Mouse (Mus musculus) heart, embryonic 11.5 days (tissue): ENCODE results near the gene Siae. TPM values are rescaled to one million over a fixed set of nuclear protein-coding genes. Genes with fewer than 3 reads are reported as not detected.

Source experiments
- ATAC-seq: fragments of 200-750 bp; cut with Nextera tagmentation; replicated peaks from 2 replicates; pipeline ENCODE4 v1.8.0; 2017; ENCODE audit warnings: moderate library complexity; ENCODE audit not compliant: insufficient number of reproducible peaks, low FRiP score, low TSS enrichment
- H3K27ac ChIP-seq: fragments of 300-500 bp; sonication (generic); 2 replicates; pipeline ENCODE4 v1.5.1; 2014; ENCODE audit warnings: mild to moderate bottlenecking, low read depth, low read length
- H3K27me3 ChIP-seq: fragments of 300-500 bp; sonication (generic); 2 replicates; pipeline ENCODE4 v1.6.1; 2014; ENCODE audit warnings: mild to moderate bottlenecking, low read length, mixed read lengths; ENCODE audit not compliant: control insufficient read depth, insufficient read depth
- H3K36me3 ChIP-seq: fragments of 300-500 bp; sonication (generic); 2 replicates; pipeline ENCODE4 v1.6.1; 2014; ENCODE audit warnings: mild to moderate bottlenecking, low read length, moderate library complexity, mixed read lengths; ENCODE audit not compliant: control insufficient read depth, insufficient read depth
- H3K4me1 ChIP-seq: fragments of 300-500 bp; sonication (generic); 2 replicates; pipeline ENCODE4 v1.6.1; 2014; ENCODE audit warnings: low read length; ENCODE audit not compliant: control insufficient read depth, insufficient read depth
- H3K4me2 ChIP-seq: fragments of 300-500 bp; sonication (generic); 2 replicates; pipeline ENCODE4 v1.6.1; 2014; ENCODE audit warnings: mild to moderate bottlenecking, moderate library complexity
- H3K4me3 ChIP-seq: fragments of 300-500 bp; sonication (generic); 2 replicates; pipeline ENCODE4 v1.5.1; 2014; ENCODE audit warnings: low read depth, low read length
- H3K9ac ChIP-seq: fragments of 300-500 bp; sonication (generic); 2 replicates; pipeline ENCODE4 v1.6.1; 2014; ENCODE audit warnings: mild to moderate bottlenecking, low read depth, low read length, moderate library complexity
- H3K9me3 ChIP-seq: fragments of 300-500 bp; sonication (generic); replicated peaks from 2 replicates; pipeline ENCODE4 v1.6.1; 2016; ENCODE audit warnings: low read length; ENCODE audit not compliant: control insufficient read depth
- whole genome bisulfite sequencing: fragments of 180-500 bp; shearing (Covaris S2); extraction: QIAGEN DNeasy Blood & Tissue Kit; methylation state at CpG from one replicate; pipeline ENCODE4 v1.1.7; 2014; ENCODE audit not compliant: insufficient replicate concordance; 5-methylcytosine and 5-hydroxymethylcytosine counted together
- polyA plus RNA-seq: library from polyadenylated mRNA; unstranded; fragments of >200 nt; fragmentation: Nextera tagmentation; extraction: Ambion mirVana; gene quantifications from 2 replicates; pipeline ENCODE4 v1.2.1, GENCODE M21; 2014

Gene Siae
- polyA plus RNA-seq, 1 experiment from 2014 or later: 7.8 TPM

- Histone ChIP-seq H3K36me3 (peaks cover 4% of the 10 kb centered on the region; the same call in 1 of the 2 replicates), H3K9ac (peak overlapping the region; percentile 16; the same call in 1 of the 2 replicates), H3K4me1 (peaks cover 17% of the 10 kb centered on the region), H3K27ac (no peak overlapping the region), H3K4me3 (peak overlapping the region; percentile 34), H3K9me3 (no peaks in the 10 kb centered on the region), H3K4me2 (peak overlapping the region; percentile 76), H3K27me3 (peaks cover 21% of the 10 kb centered on the region; the same call in 1 of the 2 replicates)
- ATAC-seq: no peak
- 28% methylated on average over 21 of the region's 21 CpGs for WGBS
Observed at GRCm38 (mm10) chr9:37526443-37527395, 28.8 kb upstream of the Siae start.

DNA sequence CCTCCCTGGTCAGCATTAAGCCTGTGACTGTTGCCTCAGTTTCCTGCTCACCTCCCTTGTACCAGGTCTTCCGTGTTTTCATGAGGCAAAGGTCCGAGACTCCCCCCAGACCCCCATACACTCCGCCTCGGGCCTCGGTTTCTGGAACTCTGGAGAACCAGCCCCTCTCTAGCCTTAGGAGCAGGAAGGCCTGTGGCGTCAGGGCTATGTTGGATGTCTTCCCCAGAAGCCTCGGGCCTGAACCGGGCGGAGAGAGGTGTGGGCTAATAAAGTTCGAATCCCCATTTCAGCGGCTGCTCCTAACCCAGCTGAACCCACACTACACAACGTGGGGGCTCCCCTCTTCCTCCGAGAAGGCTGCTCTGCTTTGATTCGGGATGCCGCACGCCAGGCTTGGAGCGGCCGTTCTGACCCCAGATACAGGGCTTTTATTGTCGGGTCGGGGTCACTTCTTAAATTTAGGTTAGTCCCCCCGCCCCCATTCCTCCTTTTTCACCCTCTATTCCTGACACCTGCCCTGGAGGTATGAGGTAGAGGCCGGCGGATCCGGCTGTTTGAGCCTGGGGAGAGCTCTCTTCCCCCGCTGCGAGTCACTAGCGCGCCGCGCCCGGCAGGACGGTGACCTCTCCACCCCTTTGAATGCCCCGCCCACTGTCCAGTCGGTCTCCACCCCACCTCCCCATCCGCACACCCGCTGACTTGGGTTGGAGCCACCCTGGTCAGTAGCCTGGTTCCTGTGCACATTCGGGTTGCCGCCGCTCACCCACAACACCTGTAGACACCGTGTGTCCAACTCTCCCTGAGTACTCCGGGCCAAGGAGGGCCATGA lies 27.9 kb upstream of the Siae start, which contains the start of gene Esam:
Gene Esam (plus strand): TSS at position 683 of the 829 bp plus-strand sequence.
- 3% methylated on average over 41 of the region's 41 CpGs for WGBS
- peaks cover 4% of the 10 kb centered on the region; the same call in 1 of the 2 replicates for H3K36me3 ChIP-seq
- H3K4me3 ChIP-seq: peak within 1 kb of the TSS; percentile 34
- H3K27me3 ChIP-seq: peaks cover 21% of the 10 kb centered on the region; the same call in 1 of the 2 replicates
- H3K9me3 ChIP-seq: no peaks in the 10 kb centered on the region
- peak within 1 kb of the TSS; percentile 70 for H3K27ac ChIP-seq
- peak within 1 kb of the TSS; percentile 40 for H3K9ac ChIP-seq
- peak within 1 kb of the TSS; percentile 76 for H3K4me2 ChIP-seq
- H3K4me1 ChIP-seq: peaks cover 17% of the 10 kb centered on the region
- ATAC-seq: peak; percentile 58

- Histone ChIP-seq H3K36me3 (no peaks in the 10 kb centered on the region), H3K27me3 (peaks cover 21% of the 10 kb centered on the region; the same call in 1 of the 2 replicates), H3K9me3 (no peaks in the 10 kb centered on the region), H3K4me2 (peak overlapping the region; percentile 76), H3K9ac (peak overlapping the region; percentile 40), H3K27ac (peak overlapping the region; percentile 70), H3K4me1 (peaks cover 17% of the 10 kb centered on the region), H3K4me3 (peak overlapping the region; percentile 34)
- no peak for ATAC-seq
- WGBS: 25% methylated on average over 9 of the region's 9 CpGs
Observed at GRCm38 (mm10) chr9:37528225-37528970, 27.1 kb upstream of the Siae start.

DNA sequence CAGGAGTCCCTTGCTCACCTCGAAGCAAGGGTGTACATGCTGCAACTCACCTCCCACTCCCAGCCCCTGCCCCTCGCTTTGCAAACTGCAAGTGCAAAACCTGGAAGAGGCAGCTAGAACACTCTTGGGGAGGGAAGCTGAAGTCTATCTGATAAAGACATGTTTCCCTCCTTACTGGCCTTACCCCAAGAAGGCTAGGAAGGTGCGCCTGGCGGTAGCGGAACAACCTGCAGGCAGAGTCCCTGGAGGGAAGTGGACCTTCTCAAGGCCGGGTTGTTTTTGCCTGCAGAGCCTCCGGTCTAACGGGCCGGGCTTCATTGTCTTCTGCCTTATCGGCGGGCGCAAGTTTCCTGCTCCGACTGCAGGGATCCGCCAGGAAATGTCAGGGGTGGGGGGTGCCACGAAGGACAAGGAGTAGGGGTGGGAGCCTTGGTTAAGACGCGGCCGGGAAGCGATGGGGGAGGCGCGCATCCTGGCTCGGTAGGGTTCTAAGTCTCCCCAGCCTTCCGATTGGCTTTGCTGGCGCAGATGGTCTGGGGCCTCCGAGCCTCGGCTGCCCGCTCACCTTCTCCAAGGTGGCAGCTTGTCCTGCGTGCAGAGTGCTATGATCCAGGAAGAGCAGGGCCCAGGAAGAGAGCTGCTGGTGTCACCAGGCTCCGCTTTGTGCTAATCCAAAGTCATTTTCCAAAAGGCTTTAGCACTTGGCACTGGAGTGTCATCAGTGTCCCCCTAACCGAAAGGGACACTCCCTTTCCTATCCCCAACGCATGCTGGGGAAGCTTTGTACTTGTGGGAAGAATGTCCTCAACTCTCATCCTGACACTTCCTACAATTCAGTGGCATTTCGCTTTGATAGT lies 25.2 kb upstream of the Siae start:
- peak; percentile 54 for ATAC-seq
- 1% methylated on average over 32 of the region's 32 CpGs for WGBS
- H3K27ac ChIP-seq: peak overlapping the region; percentile 70

DNA sequence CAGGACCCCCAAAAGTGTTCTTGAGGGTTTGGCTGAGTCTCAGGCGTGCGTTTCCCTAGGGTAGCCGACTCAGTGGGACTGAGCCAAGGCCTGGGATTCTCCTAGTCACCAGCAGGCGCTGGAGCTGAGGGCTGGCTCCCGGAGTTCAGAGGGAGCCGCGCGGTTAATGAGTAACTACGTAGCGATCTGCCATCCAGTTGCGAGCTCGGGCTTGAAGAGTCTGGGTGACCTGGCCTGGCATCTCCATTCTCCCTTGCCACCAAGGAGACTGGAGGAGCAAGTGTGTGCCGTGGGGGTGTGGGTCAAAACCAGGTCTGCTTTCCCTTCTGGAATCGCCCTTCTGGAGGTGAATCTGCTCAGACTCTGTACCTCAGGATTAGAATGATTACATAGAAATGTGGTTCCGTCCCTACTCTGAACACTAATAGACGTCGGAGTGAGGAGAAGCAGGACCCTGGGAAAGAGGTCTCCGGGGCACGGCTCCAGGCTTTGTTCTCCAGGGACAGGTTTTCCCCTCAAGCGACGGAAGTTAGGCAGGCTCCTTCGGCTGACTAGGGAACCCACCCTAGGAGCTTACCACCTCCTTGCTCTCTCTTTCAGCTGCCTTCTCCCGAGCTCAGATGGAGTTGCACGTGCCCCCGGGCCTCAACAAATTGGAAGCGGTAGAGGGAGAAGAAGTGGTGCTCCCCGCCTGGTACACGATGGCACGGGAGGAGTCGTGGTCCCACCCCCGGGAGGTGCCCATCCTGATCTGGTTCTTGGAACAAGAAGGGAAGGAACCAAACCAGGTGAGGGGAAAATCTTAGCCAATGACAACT lies 24.4 kb upstream of the Siae start:
- Histone ChIP-seq H3K27ac (peak overlapping the region; percentile 70), H3K4me3 (peak overlapping the region; percentile 34), H3K27me3 (peaks cover 21% of the 10 kb centered on the region; the same call in 1 of the 2 replicates), H3K9ac (peak overlapping the region; percentile 36), H3K4me2 (peak overlapping the region; percentile 76), H3K36me3 (no peaks in the 10 kb centered on the region), H3K9me3 (no peaks in the 10 kb centered on the region), H3K4me1 (peaks cover 14% of the 10 kb centered on the region)
- no peak; the same call in 1 of the 2 replicates for ATAC-seq
- 2% methylated on average over 31 of the region's 31 CpGs for WGBS

More for the DNA sequence above, 25.2 kb upstream of the Siae start:
- H3K27me3 ChIP-seq: peaks cover 21% of the 10 kb centered on the region; the same call in 1 of the 2 replicates
- peak overlapping the region; percentile 76 for H3K4me2 ChIP-seq
- no peaks in the 10 kb centered on the region for H3K36me3 ChIP-seq
- H3K4me3 ChIP-seq: peak overlapping the region; percentile 34
- peaks cover 14% of the 10 kb centered on the region for H3K4me1 ChIP-seq
- H3K9me3 ChIP-seq: no peaks in the 10 kb centered on the region
- H3K9ac ChIP-seq: peak overlapping the region; percentile 36

- WGBS: 65% methylated on average over 4 of the region's 4 CpGs
- H3K27ac ChIP-seq: no peak overlapping the region; the same call in 1 of the 2 replicates
- H3K9me3 ChIP-seq: no peaks in the 10 kb centered on the region
- no peaks in the 10 kb centered on the region for H3K36me3 ChIP-seq
- H3K4me3 ChIP-seq: no peak overlapping the region
- no peak overlapping the region for H3K4me2 ChIP-seq
- peaks cover 9% of the 10 kb centered on the region for H3K4me1 ChIP-seq
- peaks cover 3% of the 10 kb centered on the region; the same call in 1 of the 2 replicates for H3K27me3 ChIP-seq
- no peak overlapping the region for H3K9ac ChIP-seq
- ATAC-seq: no peak
Observed at GRCm38 (mm10) chr9:37536851-37537250, 18.6 kb upstream of the Siae start.
